Mouse (Mus musculus) liver, embryonic 14.5 days (tissue): ENCODE measurements around the gene Fasl. TPM values are rescaled to one million over a fixed set of nuclear protein-coding genes. Genes with fewer than 3 reads are reported as not detected.

ENCODE experiments used
- ATAC-seq: fragments of 200-750 bp; cut with Nextera tagmentation; 2 replicates; pipeline ENCODE4 v1.8.0; 2017; ENCODE audit warnings: moderate number of reproducible peaks, mild to moderate bottlenecking, moderate library complexity; ENCODE audit not compliant: insufficient read depth
- DNase-seq, 3 experiments: peaks; one replicate each; pipeline ENCODE4 v3.0.0-alpha.2; 2012 to 2013; ENCODE audit warnings: low read depth in 3 of 3, low spot score in 3 of 3
- H3K27ac ChIP-seq: fragments of 300-500 bp; sonication (generic); 2 replicates; pipeline ENCODE4 v1.5.1; 2014; ENCODE audit warnings: moderate library complexity, mild to moderate bottlenecking, control low read depth, inconsistent platforms
- H3K27me3 ChIP-seq: fragments of 300-500 bp; sonication (generic); 2 replicates; pipeline ENCODE4 v1.6.1; 2014; ENCODE audit warnings: mild to moderate bottlenecking, low read length, moderate library complexity; ENCODE audit not compliant: control insufficient read depth, insufficient read depth
- H3K36me3 ChIP-seq: fragments of 300-500 bp; sonication (generic); replicated peaks from 2 replicates; pipeline ENCODE4 v1.6.1; 2014; ENCODE audit warnings: low read depth; ENCODE audit not compliant: control insufficient read depth, insufficient read depth
- H3K4me1 ChIP-seq, 2 experiments: fragments of 200-500 bp in 1 of 2; fragments of 300-500 bp in 1 of 2; sonication (generic) in 1 of 2; replicated peaks; 2 replicates each; pipeline ENCODE4 v1.6.1; 2012 to 2014; ENCODE audit warnings: antibody characterized with exemption in 1 of 2, inconsistent platforms in 1 of 2, low read length in 1 of 2; ENCODE audit not compliant: control insufficient read depth in 2 of 2, insufficient read depth in 2 of 2
- H3K4me2 ChIP-seq: fragments of 300-500 bp; sonication (generic); 2 replicates; pipeline ENCODE4 v1.6.1; 2014; ENCODE audit warnings: low read depth, mild to moderate bottlenecking, control low read depth, moderate library complexity
- H3K4me3 ChIP-seq, 2 experiments: fragments of 200-500 bp in 1 of 2; fragments of 300-500 bp in 1 of 2; sonication (generic) in 1 of 2; 2 replicates each; pipeline ENCODE4 v1.5.1; 2012 to 2014; ENCODE audit warnings: low read depth in 2 of 2, low read length in 2 of 2, mild to moderate bottlenecking in 2 of 2, control low read depth in 1 of 2, inconsistent platforms in 1 of 2, moderate library complexity in 1 of 2; ENCODE audit not compliant: insufficient read depth in 1 of 2
- H3K9ac ChIP-seq: fragments of 300-500 bp; sonication (generic); replicated peaks from 2 replicates; pipeline ENCODE4 v1.6.1; 2014; ENCODE audit warnings: mild to moderate bottlenecking, control low read depth, moderate library complexity
- H3K9me3 ChIP-seq: fragments of 300-500 bp; sonication (generic); 2 replicates; pipeline ENCODE4 v1.6.1; 2016; ENCODE audit warnings: low read length, mixed read lengths; ENCODE audit not compliant: control insufficient read depth
- CTCF ChIP-seq: IDR thresholded peaks from 2 replicates; pipeline ENCODE4 v1.5.1; 2016; ENCODE audit warnings: antibody characterized with exemption, low read depth, control low read depth
- EP300 ChIP-seq: IDR thresholded peaks from 2 replicates; pipeline ENCODE4 v1.6.1; 2016; ENCODE audit warnings: antibody characterized with exemption, low read depth
- WGBS: fragments of 180-500 bp; shearing (Covaris S2); extraction: QIAGEN DNeasy Blood & Tissue Kit; methylation state at CpG from one replicate; pipeline ENCODE4 v1.1.7; 2014; ENCODE audit not compliant: insufficient replicate concordance; 5-methylcytosine and 5-hydroxymethylcytosine counted together
- polyA plus RNA-seq, 2 experiments: library from polyadenylated mRNA; depleted of rRNA in 1 of 2; stranded (reverse) in 1 of 2; unstranded in 1 of 2; fragments of >200 nt; fragmentation: Nextera tagmentation in 1 of 2; extraction: Ambion mirVana in 1 of 2; gene quantifications; 2 replicates each; pipeline versions ENCODE4 v1.2.1 to v1.2.3; 2012 to 2014

Fasl gene
- polyA plus RNA-seq, 2 experiments, result 0.11 TPM; not detected in 1

DNA sequence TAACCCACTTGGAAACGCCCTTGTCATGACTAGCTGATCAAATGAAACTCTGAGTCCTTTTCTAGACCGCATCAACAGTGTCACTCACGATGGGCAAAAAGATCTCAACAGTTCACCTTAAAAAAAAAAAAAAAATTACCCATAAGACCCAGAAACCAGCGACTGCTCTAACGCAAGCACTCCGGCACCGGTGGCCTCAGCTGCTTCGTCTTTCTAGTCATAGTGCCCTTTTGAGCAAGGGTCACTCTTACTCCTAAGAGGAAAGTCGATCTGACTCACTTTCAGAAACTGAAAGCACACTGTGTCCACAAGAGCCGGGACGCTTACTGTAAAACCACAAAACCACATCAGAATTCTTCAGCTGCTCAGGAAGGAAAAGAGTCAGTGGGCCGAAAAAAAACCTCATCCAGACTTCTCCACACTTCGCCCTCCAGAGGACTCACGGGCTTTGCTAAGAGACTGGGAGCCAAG, 53.5 kb downstream of the Fasl start:
- H3K36me3 ChIP-seq, result no peaks in the 10 kb centered on the region
- peak overlapping the region; percentile 36 for H3K4me2 ChIP-seq
- H3K27ac ChIP-seq, result no peak overlapping the region
- H3K9me3 ChIP-seq, result no peaks in the 10 kb centered on the region
- 13% methylated on average over 14 of the region's 14 CpGs for WGBS
- no peak for DNase-seq
- H3K9ac ChIP-seq, result no peak overlapping the region
- H3K27me3 ChIP-seq, result 0 out of 2 replicates have a peak, but pooled peaks cover 2% of the 10 kb centered on the region
- ATAC-seq, result no peak
- peaks cover 0 to 4% of the 10 kb centered on the region in 2 experiments; a peak in 1 of 4 replicates for H3K4me1 ChIP-seq
- TF ChIP-seq EP300 (no peak), CTCF (no peak)
- peak overlapping the region in 1 of 2 experiments; percentile 17; a peak in 2 of 4 replicates for H3K4me3 ChIP-seq

- Histone ChIP-seq H3K9ac (no peak overlapping the region), H3K4me2 (peak overlapping the region; percentile 36), H3K9me3 (no peaks in the 10 kb centered on the region), H3K27ac (no peak overlapping the region), H3K27me3 (0 out of 2 replicates have a peak, but pooled peaks cover 2% of the 10 kb centered on the region), H3K4me1 (peaks cover 0 to 4% of the 10 kb centered on the region in 2 experiments; a peak in 1 of 4 replicates), H3K4me3 (no peak overlapping the region), H3K36me3 (no peaks in the 10 kb centered on the region)
- DNase-seq (no peak), ATAC-seq (no peak)
- TF ChIP-seq EP300, result no peak
- TF ChIP-seq CTCF, result no peak
- WGBS, result 59% methylated on average over 11 of the region's 11 CpGs
Observed at GRCm38 (mm10) chr1:161734314-161734713, 54.0 kb downstream of the Fasl start.

Other genes with a start within 250 kb of the Fasl start
- gene Suco, start 88.2 kb upstream of the Fasl start, polyA plus RNA-seq (2012; rRNA removed), result 5.0 and 6.9 TPM in 2 replicates
- 11.1 and 11.2 TPM in 2 replicates for gene Suco, start 88.2 kb upstream of the Fasl start, polyA plus RNA-seq (2014; fragmentation: Nextera tagmentation; extraction: Ambion mirVana)
- gene Pigc, start 180.7 kb upstream of the Fasl start, polyA plus RNA-seq (2012; rRNA removed), result 6.3 and 6.5 TPM in 2 replicates
- gene Pigc, start 180.7 kb upstream of the Fasl start, polyA plus RNA-seq (2014; fragmentation: Nextera tagmentation; extraction: Ambion mirVana), result 9.2 and 12.4 TPM in 2 replicates
- not detected in 2 replicates for gene 4930558K02Rik, start 191.1 kb upstream of the Fasl start, polyA plus RNA-seq (2012; rRNA removed)
- gene 4930558K02Rik, start 191.1 kb upstream of the Fasl start, polyA plus RNA-seq (2014; fragmentation: Nextera tagmentation; extraction: Ambion mirVana), result not detected in 2 replicates